Mouse (Mus musculus) heart, postnatal 14 days (tissue): Measurements from ENCODE around the gene Vmn1r15. TPM values are rescaled to one million over a fixed set of nuclear protein-coding genes. Genes with fewer than 3 reads are reported as not detected.

ENCODE experiments used
- DNase-seq, 2 experiments: peaks; one replicate each; pipeline ENCODE4 v3.0.0; 2021 to 2022
- intact Hi-C: fragments of 180-260 bp; cut with DNase I; formaldehyde crosslinking; loops from one replicate; pipeline ENCODE4 v1.15.1; 2025
- long read RNA-seq, 2 experiments: library from polyadenylated mRNA; stranded (forward); transcript quantifications; one replicate each; pipeline ENCODE4 v2.0.0; 2021
- total RNA-seq, 2 experiments: library from RNA; stranded (reverse); gene quantifications; 2 replicates each; pipeline ENCODE4 v1.2.3; 2021

Vmn1r15 gene
- total RNA-seq, result not detected
- long read RNA-seq, experiment 1, result 0 reads
- long read RNA-seq, experiment 2, result 0 reads

- no peak for DNase-seq
- intact Hi-C loops, result no loop called here
Measured at GRCm38 (mm10) chr6:57257652-57258051, at the start of gene Vmn1r15. Gene Vmn1r15, plus strand, starts transcription at chr6:57257952.

DNA sequence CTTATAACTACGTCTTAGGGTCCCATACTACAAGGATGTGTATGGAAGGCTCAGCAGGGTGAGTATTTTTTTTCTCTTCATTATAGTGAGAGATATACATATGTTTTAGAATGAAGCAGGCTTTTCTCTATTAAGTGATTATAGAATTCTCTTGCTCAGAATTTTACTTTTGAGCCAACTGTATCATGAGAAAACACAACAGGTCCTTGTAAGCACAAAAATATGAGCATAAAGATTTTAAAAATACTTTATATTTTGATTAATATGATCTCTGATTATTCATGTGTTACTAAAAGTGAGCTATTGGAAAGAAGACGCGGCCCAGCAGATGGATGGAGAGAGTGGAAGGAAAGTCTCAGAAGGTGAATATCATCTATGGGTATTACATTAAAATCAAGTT lies 26.4 kb upstream of the Vmn1r15 start, which contains the start of gene Vmn1r14:
Vmn1r14 (plus strand) TSS at position 301 of the 400 bp plus-strand sequence.
- intact Hi-C loops, result no loop called here
- no peak for DNase-seq

DNA sequence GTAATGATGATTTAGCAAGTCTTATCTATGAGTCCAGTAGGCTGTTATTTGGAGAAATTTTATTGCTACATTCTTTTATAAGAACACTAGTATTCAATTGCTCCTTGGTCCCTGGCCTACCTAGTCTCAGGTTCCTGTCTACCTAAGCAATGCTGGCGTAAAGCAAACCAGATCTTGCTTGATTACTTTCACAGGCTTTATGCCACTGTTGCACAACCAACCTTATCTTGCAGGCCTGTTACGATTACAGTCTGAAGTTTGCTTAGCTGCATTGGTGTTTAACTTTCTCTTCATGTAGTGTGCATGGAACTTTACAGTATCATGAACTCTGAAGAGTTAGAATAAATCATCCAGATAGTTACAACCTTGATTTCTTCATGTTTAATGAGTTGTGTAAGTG lies 3.2 kb downstream of the Vmn1r15 start:
- intact Hi-C loops, result no loop called here
- no peak for DNase-seq

GRCm38 (mm10) chr6:57271881-57272280 lies 14.1 kb downstream of the Vmn1r15 start:
- DNase-seq, result no peak
- intact Hi-C loops, result no loop called here

- DNase-seq, result no peak
- intact Hi-C loops, result no loop called here
Measured at GRCm38 (mm10) chr6:57272517-57272916, 14.8 kb downstream of the Vmn1r15 start.

- DNase-seq, result no peak
- intact Hi-C loops, result no loop called here
Measured at GRCm38 (mm10) chr6:57278952-57279351, 21.2 kb downstream of the Vmn1r15 start.

Other genes with a start within 250 kb of the Vmn1r15 start
- not detected for gene Vmn1r7, start 232.6 kb upstream of the Vmn1r15 start, total RNA-seq
- gene Vmn1r8, start 225.7 kb upstream of the Vmn1r15 start, total RNA-seq, result not detected
- not detected for gene Vmn1r9, start 191.2 kb upstream of the Vmn1r15 start, total RNA-seq
- gene Vmn1r10, start 148.5 kb upstream of the Vmn1r15 start, total RNA-seq, result not detected
- not detected for gene Vmn1r11, start 124.5 kb upstream of the Vmn1r15 start, total RNA-seq
- not detected for gene Vmn1r12, start 101.0 kb upstream of the Vmn1r15 start, total RNA-seq
- gene Vmn1r13, start 54.7 kb upstream of the Vmn1r15 start, total RNA-seq, result not detected
- not detected for gene Vmn1r14, start 26.3 kb upstream of the Vmn1r15 start, total RNA-seq
- gene Vmn1r16, start 71.5 kb downstream of the Vmn1r15 start, total RNA-seq, result not detected
- not detected for gene Vmn1r17, start 105.8 kb downstream of the Vmn1r15 start, total RNA-seq
- not detected for gene Vmn1r18, start 137.8 kb downstream of the Vmn1r15 start, total RNA-seq
- gene Vmn1r19, start 145.8 kb downstream of the Vmn1r15 start, total RNA-seq, result not detected
- gene Vmn1r20, start 171.0 kb downstream of the Vmn1r15 start, total RNA-seq, result not detected